Mouse (Mus musculus) brain, embryonic 14.5 days (tissue): ENCODE data around the gene Nufip2.
A peak's percentile ranks its signal among the peaks of the same experiment; 100 is the strongest.

ENCODE experiments used
- CTCF ChIP-seq: fragments of 200-500 bp; IDR thresholded peaks from 2 replicates; pipeline ENCODE4 v1.5.1; 2012; ENCODE audit warnings: inconsistent platforms, mild to moderate bottlenecking, moderate library complexity, borderline replicate concordance; ENCODE audit not compliant: insufficient read depth, insufficient read length; ENCODE audit errors: extremely low read depth
- POLR2A ChIP-seq: fragments of 200-500 bp; IDR thresholded peaks from 2 replicates; pipeline ENCODE4 v1.6.1; 2012; ENCODE audit warnings: mild to moderate bottlenecking, inconsistent platforms, borderline replicate concordance; ENCODE audit not compliant: poor library complexity, insufficient read depth, insufficient read length, severe bottlenecking; ENCODE audit errors: extremely low read depth

- no peak for TF ChIP-seq POLR2A
- TF ChIP-seq CTCF, result peak; percentile 26; the same call in 1 of the 2 replicates
Measured at GRCm38 (mm10) chr11:77783747-77784646, 98.0 kb downstream of the Nufip2 start.
